Mouse (Mus musculus) myocyte (in vitro differentiated cells): ENCODE measurements around the gene Prkag2. TPM values are rescaled to one million over a fixed set of nuclear protein-coding genes. Genes with fewer than 3 reads are reported as not detected.
A peak's percentile ranks its signal among the peaks of the same experiment; 100 is the strongest.

Experiments used
- H3K27me3 ChIP-seq: one replicate; pipeline ENCODE4 v1.6.1; 2011; ENCODE audit not compliant: control insufficient read depth, insufficient read depth, insufficient read length
- H3K36me3 ChIP-seq: one replicate; pipeline ENCODE4 v1.6.1; 2011; ENCODE audit not compliant: control insufficient read depth, insufficient read depth
- H3K4me2 ChIP-seq: one replicate; pipeline ENCODE4 v1.6.1; 2011; ENCODE audit warnings: low read depth, control low read depth
- H3K4me3 ChIP-seq: one replicate; pipeline ENCODE4 v1.5.1; 2011; ENCODE audit warnings: mild to moderate bottlenecking, control low read depth, moderate library complexity
- H3K79me2 ChIP-seq: one replicate; pipeline ENCODE4 v1.6.1; 2011; ENCODE audit not compliant: control insufficient read depth, insufficient read depth
- H3ac ChIP-seq: one replicate; pipeline ENCODE4 v1.6.1; 2011; ENCODE audit not compliant: control insufficient read depth, insufficient read length
- CEBPB ChIP-seq: IDR thresholded peaks from 2 replicates; pipeline ENCODE4 v1.6.1; 2011; ENCODE audit warnings: mild to moderate bottlenecking, moderate library complexity; ENCODE audit not compliant: poor library complexity, insufficient read depth, severe bottlenecking
- E2F4 ChIP-seq: IDR thresholded peaks from one replicate; pipeline ENCODE4 v1.6.1; 2011; ENCODE audit warnings: mild to moderate bottlenecking, control low read depth, moderate library complexity; ENCODE audit not compliant: insufficient read depth
- MAX ChIP-seq: IDR thresholded peaks from one replicate; pipeline ENCODE4 v1.6.1; 2011; ENCODE audit warnings: low read depth, mild to moderate bottlenecking, control low read depth
- MYOD1 ChIP-seq, 3 experiments: IDR thresholded peaks; one replicate each; pipeline ENCODE4 v1.6.1; 2011; ENCODE audit warnings: control low read depth in 2 of 3, low read depth in 2 of 3, mild to moderate bottlenecking in 2 of 3, moderate library complexity in 1 of 3; ENCODE audit not compliant: insufficient read length in 2 of 3, control insufficient read depth in 1 of 3
- MYOG ChIP-seq, 3 experiments: IDR thresholded peaks; one replicate each; pipeline ENCODE4 v1.6.1; 2011; ENCODE audit warnings: control low read depth in 2 of 3, low read depth in 2 of 3, mild to moderate bottlenecking in 2 of 3; ENCODE audit not compliant: insufficient read length in 2 of 3, control insufficient read depth in 1 of 3, insufficient read depth in 1 of 3
- POLR2A ChIP-seq: IDR thresholded peaks from one replicate; pipeline ENCODE4 v1.6.1; 2011; ENCODE audit warnings: low read depth, mild to moderate bottlenecking, control low read depth, moderate library complexity; ENCODE audit not compliant: insufficient read length
- POLR2AphosphoS2 ChIP-seq: IDR thresholded peaks from one replicate; pipeline ENCODE4 v1.6.1; 2011; ENCODE audit warnings: low read depth, control low read depth; ENCODE audit not compliant: insufficient read length
- REST ChIP-seq: IDR thresholded peaks from one replicate; pipeline ENCODE4 v1.6.1; 2011; ENCODE audit warnings: mild to moderate bottlenecking, control low read depth, moderate library complexity; ENCODE audit not compliant: insufficient read depth, insufficient read length
- SRF ChIP-seq: IDR thresholded peaks from one replicate; pipeline ENCODE4 v1.6.1; 2011; ENCODE audit warnings: low read depth; ENCODE audit not compliant: control insufficient read depth, insufficient read length
- TCF12 ChIP-seq: IDR thresholded peaks from one replicate; pipeline ENCODE4 v1.6.1; 2011; ENCODE audit warnings: mild to moderate bottlenecking, control low read depth; ENCODE audit not compliant: poor library complexity, insufficient read depth, severe bottlenecking
- TCF3 ChIP-seq: IDR thresholded peaks from one replicate; pipeline ENCODE4 v1.6.1; 2011; ENCODE audit warnings: low read depth, control low read depth; ENCODE audit not compliant: insufficient read length
- USF1 ChIP-seq: IDR thresholded peaks from one replicate; pipeline ENCODE4 v1.6.1; 2011; ENCODE audit warnings: low read depth, mild to moderate bottlenecking, control low read depth, moderate library complexity
- polyA plus RNA-seq: library from polyadenylated mRNA; unstranded; fragments of >200 nt; fragmentation: generic; extraction: Trizol; gene quantifications from one replicate; pipeline ENCODE4 v1.2.1, GENCODE M21; 2012; ENCODE audit warnings: missing spikeins

Prkag2 gene
- polyA plus RNA-seq, 1 experiment: 5.8 TPM

- Histone ChIP-seq H3K79me2 (no peaks in the 10 kb centered on the region), H3K36me3 (no peaks in the 10 kb centered on the region), H3K27me3 (no peaks in the 10 kb centered on the region), H3K4me2 (no peak overlapping the region), H3ac (no peak overlapping the region), H3K4me3 (no peak overlapping the region)
- TF ChIP-seq TCF3 (no peak), SRF (no peak), E2F4 (no peak), POLR2A (no peak), POLR2AphosphoS2 (no peak), MAX (no peak), USF1 (no peak), MYOD1 (IDR thresholded peaks at IDR 0.05; ENCODE audit: control insufficient read depth in 1 of 3, insufficient read length in 2 of 3, low read depth in 2 of 3) (no peak), REST (no peak), TCF12 (no peak), CEBPB (no peak)
Observed at GRCm38 (mm10) chr5:24933760-24934159, 166.7 kb downstream of the Prkag2 start.

GRCm38 (mm10) chr5:24931578-24932185 is 168.8 kb downstream of the Prkag2 start:
- Histone ChIP-seq H3K36me3 (no peaks in the 10 kb centered on the region), H3K79me2 (no peaks in the 10 kb centered on the region), H3K4me2 (no peak overlapping the region), H3ac (no peak overlapping the region), H3K4me3 (no peak overlapping the region), H3K27me3 (no peaks in the 10 kb centered on the region)
- no peak for TF ChIP-seq MYOD1 (IDR thresholded peaks at IDR 0.05; ENCODE audit: control insufficient read depth in 1 of 3, insufficient read length in 2 of 3, low read depth in 2 of 3)
- TF ChIP-seq POLR2A: no peak
- no peak for TF ChIP-seq POLR2AphosphoS2
- no peak for TF ChIP-seq REST
- no peak for TF ChIP-seq SRF
- no peak for TF ChIP-seq TCF12
- TF ChIP-seq USF1: no peak
- TF ChIP-seq TCF3: no peak
- TF ChIP-seq E2F4: no peak
- no peak for TF ChIP-seq MYOG (IDR thresholded peaks at IDR 0.05; ENCODE audit: control insufficient read depth in 1 of 3, insufficient read depth in 1 of 3, insufficient read length in 2 of 3, low read depth in 2 of 3)
- TF ChIP-seq CEBPB: no peak
- TF ChIP-seq MAX: no peak

GRCm38 (mm10) chr5:24930831-24931577 is 169.4 kb downstream of the Prkag2 start:
- H3K27me3 ChIP-seq: no peaks in the 10 kb centered on the region
- H3ac ChIP-seq: no peak overlapping the region
- H3K4me2 ChIP-seq: no peak overlapping the region
- no peaks in the 10 kb centered on the region for H3K36me3 ChIP-seq
- no peak overlapping the region for H3K4me3 ChIP-seq
- TF ChIP-seq REST (no peak), POLR2A (no peak), E2F4 (no peak), MYOG (IDR thresholded peaks at IDR 0.05; ENCODE audit: control insufficient read depth in 1 of 3, insufficient read depth in 1 of 3, insufficient read length in 2 of 3, low read depth in 2 of 3) (no peak), MYOD1 (IDR thresholded peaks at IDR 0.05; ENCODE audit: control insufficient read depth in 1 of 3, insufficient read length in 2 of 3, low read depth in 2 of 3) (no peak), POLR2AphosphoS2 (no peak), SRF (no peak), TCF3 (no peak), CEBPB (no peak), MAX (no peak), USF1 (no peak)
- no peaks in the 10 kb centered on the region for H3K79me2 ChIP-seq

GRCm38 (mm10) chr5:24928816-24929215 is 171.6 kb downstream of the Prkag2 start:
- H3K4me3 ChIP-seq: no peak overlapping the region
- no peak overlapping the region for H3ac ChIP-seq
- no peaks in the 10 kb centered on the region for H3K36me3 ChIP-seq
- no peak overlapping the region for H3K4me2 ChIP-seq
- H3K27me3 ChIP-seq: no peaks in the 10 kb centered on the region
- no peak for TF ChIP-seq REST
- TF ChIP-seq MAX: no peak
- peak in 1 of 3 experiments; percentile 68 for TF ChIP-seq MYOD1 (IDR thresholded peaks at IDR 0.05; ENCODE audit: control insufficient read depth in 1 of 3, insufficient read length in 2 of 3, low read depth in 2 of 3)
- TF ChIP-seq TCF12: peak; percentile 58
- H3K79me2 ChIP-seq: no peaks in the 10 kb centered on the region

GRCm38 (mm10) chr5:24927706-24928105 is 172.7 kb downstream of the Prkag2 start:
- no peak overlapping the region for H3K4me3 ChIP-seq
- H3K79me2 ChIP-seq: no peaks in the 10 kb centered on the region
- TF ChIP-seq POLR2AphosphoS2: no peak
- H3K4me2 ChIP-seq: no peak overlapping the region
- H3K27me3 ChIP-seq: no peaks in the 10 kb centered on the region
- H3K36me3 ChIP-seq: no peaks in the 10 kb centered on the region
- H3ac ChIP-seq: no peak overlapping the region
